Mouse (Mus musculus) stomach, embryonic 15.5 days (tissue): Measurements from ENCODE around the gene Eif2ak3. TPM values are rescaled to one million over a fixed set of nuclear protein-coding genes. Genes with fewer than 3 reads are reported as not detected.
"Not testable (repeated sequence)": the region's sequence is repeated elsewhere in the genome, so short reads cannot be mapped to it uniquely, and the experiment has no call there.

ENCODE experiments used
- ATAC-seq: fragments of 200-750 bp; cut with Nextera tagmentation; 2 replicates; pipeline ENCODE4 v1.8.0; 2017; ENCODE audit warnings: low read depth, moderate number of reproducible peaks, moderate TSS enrichment; ENCODE audit not compliant: insufficient read depth, low FRiP score
- H3K27ac ChIP-seq: fragments of 300-500 bp; sonication (generic); 2 replicates; pipeline ENCODE4 v1.5.1; 2015; ENCODE audit warnings: mild to moderate bottlenecking, inconsistent platforms
- H3K27me3 ChIP-seq: fragments of 300-500 bp; sonication (generic); replicated peaks from 2 replicates; pipeline ENCODE4 v1.6.1; 2015; ENCODE audit warnings: inconsistent platforms
- H3K36me3 ChIP-seq: fragments of 300-500 bp; sonication (generic); 2 replicates; pipeline ENCODE4 v1.6.1; 2015; ENCODE audit warnings: inconsistent platforms
- H3K4me1 ChIP-seq: fragments of 300-500 bp; sonication (generic); 2 replicates; pipeline ENCODE4 v1.6.1; 2015; ENCODE audit warnings: inconsistent platforms
- H3K4me2 ChIP-seq: fragments of 300-500 bp; sonication (generic); 2 replicates; pipeline ENCODE4 v1.6.1; 2015; ENCODE audit warnings: mild to moderate bottlenecking, inconsistent platforms
- H3K4me3 ChIP-seq: fragments of 300-500 bp; sonication (generic); replicated peaks from 2 replicates; pipeline ENCODE4 v1.5.1; 2015; ENCODE audit warnings: inconsistent platforms
- H3K9ac ChIP-seq: fragments of 300-500 bp; sonication (generic); 2 replicates; pipeline ENCODE4 v1.6.1; 2015; ENCODE audit warnings: inconsistent platforms
- H3K9me3 ChIP-seq: fragments of 300-500 bp; sonication (generic); 2 replicates; pipeline ENCODE4 v1.6.1; 2016; ENCODE audit warnings: inconsistent platforms
- WGBS: fragments of 180-500 bp; shearing (Covaris S2); methylation state at CpG from one replicate; pipeline ENCODE4 v1.1.7; 2015; 5-methylcytosine and 5-hydroxymethylcytosine counted together
- polyA plus RNA-seq: library from polyadenylated mRNA; unstranded; fragments of >200 nt; fragmentation: Nextera tagmentation; extraction: Ambion mirVana; gene quantifications from 2 replicates; pipeline ENCODE4 v1.2.1, GENCODE M21; 2015

Eif2ak3 gene
- polyA plus RNA-seq, 1 experiment from 2014 or later = 12.5 TPM

- Histone ChIP-seq H3K27me3 (no peaks in the 10 kb centered on the region), H3K9ac (no peak overlapping the region), H3K9me3 (no peaks in the 10 kb centered on the region), H3K4me3 (no peak overlapping the region), H3K4me2 (no peak overlapping the region), H3K4me1 (peaks cover 6% of the 10 kb centered on the region), H3K27ac (no peak overlapping the region; the same call in 1 of the 2 replicates), H3K36me3 (no peaks in the 10 kb centered on the region)
- ATAC-seq = peak; percentile 86
- WGBS = 56% methylated on average over 18 of the region's 18 CpGs
Observed at GRCm38 (mm10) chr6:70813921-70814628, 30.2 kb upstream of the Eif2ak3 start.

DNA sequence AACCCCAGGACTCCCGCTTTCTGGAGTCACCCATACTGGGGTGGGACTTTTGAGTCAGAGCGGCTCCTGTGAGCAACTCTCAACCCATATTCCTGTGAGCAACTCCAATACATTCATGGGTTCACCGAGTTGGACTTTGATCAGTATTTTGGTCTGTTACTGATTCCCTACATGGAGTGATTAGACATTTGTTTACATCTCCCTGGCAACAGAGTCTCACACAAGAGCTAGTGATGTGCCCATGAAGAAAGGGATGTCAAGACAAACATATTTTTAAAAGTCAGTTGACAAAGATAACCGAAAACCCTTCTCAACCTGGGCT is 29.7 kb upstream of the Eif2ak3 start:
- 84% methylated on average over 4 of the region's 4 CpGs for WGBS
- Histone ChIP-seq H3K4me2 (no peak overlapping the region), H3K27ac (no peak overlapping the region; the same call in 1 of the 2 replicates), H3K9me3 (no peaks in the 10 kb centered on the region), H3K4me3 (no peak overlapping the region), H3K4me1 (peaks cover 6% of the 10 kb centered on the region), H3K9ac (no peak overlapping the region), H3K27me3 (no peaks in the 10 kb centered on the region), H3K36me3 (no peaks in the 10 kb centered on the region)
- no peak for ATAC-seq

- Histone ChIP-seq H3K36me3 (no peaks in the 10 kb centered on the region), H3K9ac (no peak overlapping the region), H3K27ac (no peak overlapping the region), H3K4me3 (no peak overlapping the region), H3K27me3 (no peaks in the 10 kb centered on the region), H3K4me2 (no peak overlapping the region), H3K4me1 (peaks cover 6% of the 10 kb centered on the region), H3K9me3 (no peaks in the 10 kb centered on the region)
- 80% methylated on average over 8 of the region's 8 CpGs for WGBS
- no peak for ATAC-seq
Observed at GRCm38 (mm10) chr6:70815471-70815870, 28.8 kb upstream of the Eif2ak3 start.

DNA sequence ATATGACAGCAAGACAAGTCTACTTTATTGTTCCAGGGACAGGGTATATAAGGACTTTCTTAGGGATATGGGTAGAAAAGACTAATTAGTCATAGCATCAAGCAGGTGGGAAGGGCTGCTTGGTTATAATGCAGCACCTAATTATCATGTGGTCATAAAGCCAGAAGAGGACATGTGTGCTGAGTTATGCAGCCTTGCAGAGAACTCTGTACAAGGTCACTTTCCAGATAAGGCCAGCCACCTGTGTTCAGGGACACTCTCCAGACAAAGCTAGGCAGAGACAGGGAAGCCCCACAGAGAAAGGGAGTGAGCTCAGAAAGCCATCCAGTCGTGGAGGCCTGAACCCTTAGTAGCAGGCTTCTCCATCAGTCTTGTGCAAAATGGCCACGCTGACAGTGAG is 22.7 kb upstream of the Eif2ak3 start:
- Histone ChIP-seq H3K27me3 (no peaks in the 10 kb centered on the region), H3K27ac (no peak overlapping the region), H3K4me3 (no peak overlapping the region), H3K9me3 (no peaks in the 10 kb centered on the region), H3K36me3 (no peaks in the 10 kb centered on the region), H3K9ac (no peak overlapping the region), H3K4me2 (no peak overlapping the region), H3K4me1 (no peaks in the 10 kb centered on the region)
- 61% methylated on average over 2 of the region's 2 CpGs for WGBS
- no peak for ATAC-seq

DNA sequence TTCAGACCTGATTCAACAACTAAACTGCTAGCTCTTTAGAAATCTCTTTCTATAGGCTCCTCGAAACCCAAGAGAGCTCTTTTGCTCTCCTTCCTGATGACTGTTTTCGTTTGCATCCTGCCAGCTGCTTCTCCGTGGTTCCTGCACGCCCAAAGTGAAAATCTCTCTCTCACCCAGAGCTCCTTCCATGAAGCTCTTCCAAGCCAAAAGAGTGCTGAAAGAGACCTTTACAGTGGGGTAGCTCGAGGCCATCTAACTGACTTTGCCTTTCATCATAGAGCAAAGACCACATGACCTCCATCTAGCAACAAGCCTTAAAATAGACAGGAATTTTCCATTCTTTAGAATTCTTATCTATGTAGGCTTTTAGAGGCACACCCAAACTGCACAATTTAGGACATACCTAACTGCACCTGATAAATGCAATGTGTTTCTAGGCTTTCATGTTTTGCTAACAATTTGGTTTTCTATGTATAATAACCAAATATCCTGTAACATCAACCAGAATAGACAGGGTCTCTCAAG is 21.9 kb upstream of the Eif2ak3 start:
- Histone ChIP-seq H3K4me3 (no peak overlapping the region), H3K27me3 (no peaks in the 10 kb centered on the region), H3K4me2 (no peak overlapping the region), H3K9me3 (no peaks in the 10 kb centered on the region), H3K27ac (no peak overlapping the region), H3K36me3 (no peaks in the 10 kb centered on the region), H3K4me1 (no peaks in the 10 kb centered on the region), H3K9ac (no peak overlapping the region)
- ATAC-seq = no peak
- WGBS = 54% methylated on average over 5 of the region's 5 CpGs

DNA sequence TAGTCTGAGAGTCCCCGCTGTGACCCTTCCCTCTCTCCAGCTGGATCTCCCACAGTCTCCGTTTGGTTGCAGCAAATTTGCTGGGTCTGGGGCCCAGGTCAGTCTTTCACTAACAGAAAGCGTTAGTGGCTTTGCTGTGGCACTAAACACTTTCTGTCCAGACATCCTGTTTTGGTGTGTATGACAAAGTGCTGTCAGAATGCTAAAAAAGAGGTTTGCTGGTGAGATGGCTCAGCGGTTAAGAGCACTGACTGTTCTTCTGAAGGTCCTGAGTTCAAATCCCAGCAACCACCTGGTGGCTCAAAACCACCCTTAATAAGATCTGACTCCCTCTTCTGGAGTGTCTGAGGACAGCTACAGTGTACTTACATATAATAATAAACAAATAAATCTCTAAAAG is 21.0 kb upstream of the Eif2ak3 start:
- H3K9ac ChIP-seq, H3K27ac ChIP-seq, H3K4me2 ChIP-seq, H3K36me3 ChIP-seq, H3K27me3 ChIP-seq, H3K4me1 ChIP-seq, H3K9me3 ChIP-seq, ATAC-seq, H3K4me3 ChIP-seq: not testable (repeated sequence)
- WGBS = 71% methylated on average over 4 of the region's 4 CpGs

DNA sequence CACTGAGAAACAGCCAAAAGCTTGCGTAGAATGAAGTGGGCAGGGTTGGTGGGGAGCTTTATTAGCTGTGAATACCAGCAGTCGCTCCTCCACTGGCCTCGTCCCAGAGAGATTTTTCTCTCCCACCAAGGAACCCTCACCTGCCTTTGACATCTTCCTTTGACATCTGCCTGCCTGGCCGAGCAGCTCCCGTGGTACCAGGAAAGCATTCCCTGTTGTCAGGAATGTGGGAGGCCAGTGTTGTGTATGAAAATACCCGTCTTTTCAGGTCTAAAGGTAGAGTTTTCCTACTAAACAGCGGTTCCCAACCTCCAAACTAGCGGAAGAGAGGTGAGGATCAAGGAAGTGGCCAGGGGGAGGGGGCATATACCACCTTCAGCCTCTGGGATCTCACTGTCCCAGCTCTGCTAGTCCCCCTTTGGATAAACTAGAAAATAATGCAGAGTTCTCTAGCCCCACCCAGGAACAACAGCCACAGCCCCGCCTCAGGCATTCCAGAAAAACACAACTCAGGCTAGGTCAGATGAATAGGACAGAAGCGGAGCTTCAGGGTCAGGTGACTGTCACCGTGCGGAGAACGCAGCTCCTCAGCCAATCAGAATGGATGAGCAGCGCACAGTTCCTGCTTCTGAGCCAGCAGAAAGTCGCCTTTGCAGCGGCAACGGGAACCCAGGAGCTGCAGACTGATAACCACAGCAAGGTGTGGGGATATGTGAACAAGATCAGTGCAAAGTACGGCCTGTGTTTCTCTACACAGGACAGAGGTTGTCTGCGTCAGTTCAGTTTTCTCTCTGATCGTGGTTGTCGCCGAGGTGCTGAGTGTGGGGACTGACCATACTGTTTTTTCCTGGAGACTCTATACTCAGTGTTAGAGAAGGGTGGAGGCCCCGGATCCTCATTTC is 20.0 kb upstream of the Eif2ak3 start:
- Histone ChIP-seq H3K36me3 (no peaks in the 10 kb centered on the region), H3K4me1 (no peaks in the 10 kb centered on the region), H3K4me2 (peak overlapping the region; percentile 81), H3K27me3 (no peaks in the 10 kb centered on the region), H3K9me3 (no peaks in the 10 kb centered on the region), H3K9ac (peak overlapping the region; percentile 19; the same call in 1 of the 2 replicates), H3K4me3 (peak overlapping the region; percentile 43), H3K27ac (peak overlapping the region; percentile 37)
- peak; percentile 86 for ATAC-seq
- WGBS = 9% methylated on average over 23 of the region's 23 CpGs

DNA sequence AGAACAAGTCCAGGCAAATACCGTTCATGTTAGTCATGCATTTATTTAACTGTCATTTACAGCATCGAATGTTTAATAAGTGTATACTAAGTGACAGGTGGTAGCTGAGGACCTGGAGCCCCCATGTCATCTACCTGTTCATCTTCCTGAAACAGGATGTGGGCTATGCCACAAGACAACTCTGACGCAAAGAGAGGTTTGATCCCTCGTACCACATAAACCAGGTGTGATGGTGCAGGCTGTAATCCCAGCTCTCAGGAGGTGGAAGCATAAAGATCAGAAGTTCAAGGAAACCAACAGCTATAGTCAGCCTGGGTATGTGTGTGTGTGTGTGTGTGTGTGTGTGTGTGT is 19.4 kb upstream of the Eif2ak3 start:
- Histone ChIP-seq H3K9me3 (no peaks in the 10 kb centered on the region), H3K9ac (no peak overlapping the region), H3K4me1 (no peaks in the 10 kb centered on the region), H3K27me3 (no peaks in the 10 kb centered on the region), H3K36me3 (no peaks in the 10 kb centered on the region), H3K4me2 (peak overlapping the region; percentile 81), H3K27ac (peak overlapping the region; percentile 37; the same call in 1 of the 2 replicates), H3K4me3 (peak overlapping the region; percentile 43)
- WGBS = 40% methylated on average over 4 of the region's 4 CpGs
- no peak for ATAC-seq

DNA sequence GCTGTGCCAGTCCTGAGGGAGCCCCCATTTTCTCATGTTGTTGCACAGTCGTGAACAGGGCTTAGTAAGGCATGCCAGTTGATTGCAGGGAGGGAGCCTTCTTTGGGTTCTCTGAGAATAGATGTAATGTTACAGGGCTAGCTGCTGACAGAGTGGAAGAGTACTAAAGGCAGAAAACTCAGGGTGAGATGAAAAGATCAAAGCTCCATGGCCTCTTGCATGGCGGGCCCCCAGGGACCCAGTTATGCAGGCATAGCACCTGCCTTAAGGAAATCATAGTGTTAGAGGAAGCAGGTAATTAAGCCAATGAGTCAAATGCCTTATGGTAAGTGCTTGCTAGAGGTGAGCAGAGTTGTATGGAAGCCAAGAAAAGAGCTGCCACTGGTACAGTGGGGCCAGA is 14.9 kb upstream of the Eif2ak3 start:
- Histone ChIP-seq H3K9ac (no peak overlapping the region), H3K4me1 (no peaks in the 10 kb centered on the region), H3K4me3 (no peak overlapping the region), H3K27ac (no peak overlapping the region), H3K9me3 (no peaks in the 10 kb centered on the region), H3K27me3 (no peaks in the 10 kb centered on the region), H3K4me2 (no peak overlapping the region), H3K36me3 (no peaks in the 10 kb centered on the region)
- no peak for ATAC-seq
- 62% methylated on average over 2 of the region's 2 CpGs for WGBS

DNA sequence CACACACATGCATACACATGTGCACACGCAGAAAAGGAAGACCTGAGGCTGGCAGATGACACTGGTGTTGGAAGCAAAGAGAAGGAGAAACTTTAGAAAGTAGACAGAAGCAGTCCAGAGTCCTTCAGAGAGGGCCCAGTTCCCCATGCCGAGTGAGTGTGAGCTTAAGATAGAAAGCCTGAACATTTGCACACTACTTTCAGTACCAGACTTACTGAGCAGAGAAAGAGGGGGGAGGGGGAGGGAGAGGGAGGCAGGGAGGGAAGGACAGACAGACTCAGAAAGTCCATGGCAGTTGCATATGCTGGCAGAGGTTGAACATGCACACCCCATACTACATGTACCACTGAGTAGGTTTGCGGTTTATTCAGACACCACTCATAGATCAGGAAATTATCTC is 13.8 kb upstream of the Eif2ak3 start:
- H3K27ac ChIP-seq = no peak overlapping the region
- no peaks in the 10 kb centered on the region for H3K36me3 ChIP-seq
- ATAC-seq = no peak
- no peak overlapping the region for H3K4me3 ChIP-seq
- no peaks in the 10 kb centered on the region for H3K4me1 ChIP-seq
- H3K9me3 ChIP-seq = no peaks in the 10 kb centered on the region
- no peak overlapping the region for H3K9ac ChIP-seq
- H3K4me2 ChIP-seq = no peak overlapping the region
- no peaks in the 10 kb centered on the region for H3K27me3 ChIP-seq
- WGBS = 77% methylated on average over 3 of the region's 3 CpGs

DNA sequence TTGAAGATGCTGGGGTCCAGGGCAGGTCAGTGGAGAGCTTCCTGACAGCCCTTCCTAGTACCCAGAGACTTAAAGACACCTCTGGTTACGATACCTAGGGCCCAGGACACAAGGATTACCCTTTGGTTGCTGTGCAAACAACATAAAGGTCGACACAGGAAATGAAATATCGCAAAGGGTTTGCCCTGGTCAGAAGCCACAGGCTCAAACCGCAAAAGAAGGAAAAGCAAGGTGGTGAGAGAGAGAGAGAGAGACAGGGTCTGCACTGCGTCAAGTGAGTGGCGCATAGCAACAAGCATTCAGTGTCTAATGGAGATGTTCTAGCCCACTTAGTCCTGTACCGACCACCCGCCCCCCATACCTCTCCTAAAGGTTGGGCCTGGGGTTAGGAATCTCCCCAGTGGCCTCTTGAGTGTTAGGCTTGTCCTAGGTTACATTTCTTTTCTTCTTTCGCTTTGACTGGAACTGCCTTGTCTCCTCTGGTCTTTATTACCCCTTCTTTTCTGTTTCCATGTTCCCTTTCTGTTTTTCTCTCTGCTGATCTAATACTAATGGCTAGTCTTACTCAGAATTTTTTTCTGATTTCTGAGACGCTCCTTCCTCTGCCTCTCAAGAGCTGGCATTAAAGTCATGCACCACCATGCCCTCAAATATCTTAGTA is 13.0 kb upstream of the Eif2ak3 start:
- WGBS = 64% methylated on average over 10 of the region's 10 CpGs
- no peak overlapping the region for H3K9ac ChIP-seq
- H3K4me2 ChIP-seq = no peak overlapping the region
- no peaks in the 10 kb centered on the region for H3K4me1 ChIP-seq
- no peaks in the 10 kb centered on the region for H3K36me3 ChIP-seq
- no peak overlapping the region for H3K4me3 ChIP-seq
- no peaks in the 10 kb centered on the region for H3K27me3 ChIP-seq
- no peak overlapping the region for H3K27ac ChIP-seq
- no peaks in the 10 kb centered on the region for H3K9me3 ChIP-seq
- ATAC-seq = no peak

- Histone ChIP-seq H3K27me3 (no peaks in the 10 kb centered on the region), H3K4me3 (no peak overlapping the region), H3K9me3 (no peaks in the 10 kb centered on the region), H3K4me2 (no peak overlapping the region), H3K9ac (no peak overlapping the region), H3K4me1 (no peaks in the 10 kb centered on the region), H3K27ac (no peak overlapping the region), H3K36me3 (no peaks in the 10 kb centered on the region)
- ATAC-seq = no peak
- WGBS = 77% methylated on average over 2 of the region's 2 CpGs
Observed at GRCm38 (mm10) chr6:70837297-70837696, 7.0 kb upstream of the Eif2ak3 start.
